Mouse (Mus musculus): ENCODE results near the gene Zfyve21.

The Zfyve21 gene

DNA sequence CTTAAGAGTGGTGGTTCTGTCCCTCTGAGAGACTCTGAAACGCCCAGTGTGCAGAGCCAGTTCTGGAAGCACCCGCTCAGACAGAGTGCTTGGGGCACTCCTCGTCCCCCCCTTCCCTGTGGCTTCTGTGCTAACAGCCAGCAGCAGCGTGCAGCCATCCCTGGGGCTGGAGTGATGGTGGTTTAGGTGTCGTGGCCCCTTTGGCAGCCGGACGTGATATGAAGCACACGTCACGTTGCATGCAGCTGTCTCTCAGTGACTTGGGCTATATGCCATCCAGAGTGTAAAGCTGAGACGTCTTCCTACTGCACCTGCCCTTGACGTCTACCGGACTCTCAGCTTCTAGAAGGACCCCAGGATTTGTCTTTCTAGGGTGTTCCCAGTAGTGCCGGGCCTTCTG, 15.5 kb upstream of the Zfyve21 start:
- no peak for DNase-seq (ENCODE audit: low read depth in 1 of 2, low spot score in 2 of 2)

DNA sequence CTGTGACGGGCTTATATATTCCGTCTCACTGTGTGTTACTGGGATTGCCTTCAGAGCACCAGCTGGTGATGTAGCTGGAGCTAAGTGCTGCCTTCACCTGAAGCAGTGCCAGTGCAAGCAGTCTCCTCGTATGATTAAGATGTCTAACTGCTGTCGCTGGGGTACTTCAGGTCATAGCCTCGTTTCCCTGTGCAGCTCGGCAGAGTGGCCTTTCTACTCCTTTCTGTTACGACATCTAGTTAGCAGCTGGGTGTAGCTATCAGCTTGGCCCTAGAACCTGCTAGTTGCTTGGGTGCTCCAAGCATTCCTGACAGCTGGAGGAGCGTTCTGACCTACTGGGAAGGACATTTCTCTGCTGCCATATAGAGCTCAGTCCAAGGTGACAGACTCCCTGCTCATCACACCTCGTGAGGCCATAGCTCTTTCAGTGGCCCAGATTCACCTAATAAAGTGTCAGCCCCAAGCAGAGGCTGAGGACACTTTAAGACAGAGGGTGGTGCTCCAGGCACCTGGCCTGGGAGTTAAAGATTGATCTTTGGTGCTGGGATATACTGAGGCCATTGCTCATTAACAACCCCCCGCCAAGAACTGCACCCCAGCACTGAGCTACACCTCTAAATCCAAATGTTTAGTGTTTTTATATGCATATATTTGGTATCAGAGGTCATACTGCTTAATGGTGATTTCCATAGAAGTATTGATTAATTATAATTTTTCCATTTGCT, 13.3 kb upstream of the Zfyve21 start:
- DNase-seq (ENCODE audit: low read depth in 1 of 2, low spot score in 2 of 2) = no peak

DNA sequence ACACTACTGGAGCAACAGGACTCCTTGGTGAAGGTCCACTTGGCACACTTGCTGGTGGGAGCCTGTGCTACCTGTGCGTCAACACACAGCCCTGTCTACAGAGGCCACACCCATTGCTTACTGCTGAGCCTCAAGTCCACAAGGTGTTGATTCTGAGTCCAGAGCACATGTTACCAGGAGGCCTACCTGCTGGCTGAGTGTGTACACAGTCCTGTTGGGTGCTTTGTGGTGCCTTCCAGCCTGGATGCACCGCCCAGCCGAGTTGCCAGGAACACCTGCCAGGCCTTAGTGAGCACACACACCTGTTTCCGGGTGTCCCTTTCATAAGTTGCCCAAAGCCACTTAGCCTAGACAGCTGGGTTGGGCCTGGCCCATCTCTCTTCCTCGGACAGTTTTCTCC, 10.4 kb upstream of the Zfyve21 start:
- no peak for DNase-seq (ENCODE audit: low read depth in 1 of 2, low spot score in 2 of 2)

DNA sequence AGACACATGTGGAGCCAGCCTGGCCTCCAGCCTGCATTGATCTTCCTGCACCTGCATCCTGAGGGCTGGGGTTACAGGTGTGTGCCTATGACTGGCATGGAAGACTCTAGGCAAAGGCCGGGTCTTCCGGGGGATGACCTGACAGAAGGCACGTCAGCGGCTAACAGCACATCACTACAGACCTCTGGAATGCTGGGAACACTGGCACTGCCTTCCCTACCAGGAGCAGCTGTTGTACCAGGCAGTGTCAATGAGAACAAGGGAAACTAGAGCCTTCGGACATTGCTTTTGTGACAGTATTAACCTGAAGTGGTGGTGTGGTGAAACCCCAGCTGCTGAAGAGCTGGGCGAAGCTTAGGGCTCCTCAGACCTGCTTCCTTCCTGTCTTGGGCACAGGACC, 5.2 kb upstream of the Zfyve21 start:
- DNase-seq (ENCODE audit: low read depth in 1 of 2, low spot score in 2 of 2) = no peak

DNA sequence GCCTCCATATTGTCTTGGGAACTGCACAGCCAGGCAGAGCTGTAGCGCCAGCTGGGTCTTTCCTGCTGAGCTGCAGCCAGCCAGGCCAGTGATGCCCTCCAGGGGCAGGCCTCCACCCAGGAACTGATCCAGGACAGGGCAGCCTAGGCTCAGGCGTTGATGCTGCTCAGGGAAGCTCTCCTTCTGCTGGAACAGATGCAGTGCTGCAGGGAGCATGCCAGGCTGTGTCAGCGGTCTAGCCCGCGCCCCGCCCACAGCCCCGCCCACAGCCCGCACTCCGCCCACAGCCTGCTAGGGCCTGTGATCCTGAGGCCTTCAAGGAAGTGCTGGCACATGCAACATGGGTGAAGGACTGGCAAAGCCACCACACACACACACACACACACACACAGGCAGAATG, 4.2 kb upstream of the Zfyve21 start:
- DNase-seq (ENCODE audit: low read depth in 1 of 2, low spot score in 2 of 2) = peak; percentile 19 to 38

DNA sequence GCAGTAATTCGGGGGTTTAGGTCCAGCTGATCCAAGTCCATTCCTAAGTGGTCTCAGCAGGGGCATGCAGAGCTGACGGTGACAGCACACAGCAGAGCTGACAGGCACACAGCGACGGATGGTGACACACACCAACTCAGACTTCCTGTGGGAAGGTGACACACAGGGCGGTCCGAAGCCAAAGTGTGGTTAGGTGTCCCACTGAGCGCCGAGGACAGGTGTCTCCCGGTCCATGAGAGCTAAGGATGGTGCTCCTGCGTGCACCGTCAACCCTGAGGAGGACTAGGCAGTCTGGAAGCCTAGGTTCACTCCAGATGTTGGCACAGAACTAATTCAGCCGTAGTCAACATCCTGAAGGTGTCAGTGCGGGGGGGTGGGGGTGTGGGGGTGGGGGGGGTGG, 1.9 kb upstream of the Zfyve21 start:
- no peak for DNase-seq (ENCODE audit: low read depth in 1 of 2, low spot score in 2 of 2)

DNA sequence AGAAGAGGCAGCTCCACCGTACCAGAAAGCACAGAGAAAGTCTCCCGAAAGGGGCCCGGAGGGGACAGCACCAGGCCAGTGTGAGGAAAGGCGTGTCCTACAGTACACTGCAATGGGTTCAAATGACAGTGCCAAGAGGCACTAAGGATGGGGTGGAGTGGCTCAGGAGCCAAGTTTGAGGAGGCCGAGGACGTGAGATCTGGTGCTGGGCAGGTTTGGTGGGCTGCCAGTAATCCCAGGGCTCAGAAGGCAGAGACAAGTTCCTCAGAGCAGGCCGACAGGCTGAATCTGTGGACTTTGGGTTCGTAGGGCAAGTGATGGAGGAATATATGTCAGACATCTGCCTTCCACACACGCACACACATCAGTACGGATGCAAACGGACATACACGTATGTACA, 1.4 kb upstream of the Zfyve21 start:
- DNase-seq (ENCODE audit: low read depth in 1 of 2, low spot score in 2 of 2) = no peak

DNA sequence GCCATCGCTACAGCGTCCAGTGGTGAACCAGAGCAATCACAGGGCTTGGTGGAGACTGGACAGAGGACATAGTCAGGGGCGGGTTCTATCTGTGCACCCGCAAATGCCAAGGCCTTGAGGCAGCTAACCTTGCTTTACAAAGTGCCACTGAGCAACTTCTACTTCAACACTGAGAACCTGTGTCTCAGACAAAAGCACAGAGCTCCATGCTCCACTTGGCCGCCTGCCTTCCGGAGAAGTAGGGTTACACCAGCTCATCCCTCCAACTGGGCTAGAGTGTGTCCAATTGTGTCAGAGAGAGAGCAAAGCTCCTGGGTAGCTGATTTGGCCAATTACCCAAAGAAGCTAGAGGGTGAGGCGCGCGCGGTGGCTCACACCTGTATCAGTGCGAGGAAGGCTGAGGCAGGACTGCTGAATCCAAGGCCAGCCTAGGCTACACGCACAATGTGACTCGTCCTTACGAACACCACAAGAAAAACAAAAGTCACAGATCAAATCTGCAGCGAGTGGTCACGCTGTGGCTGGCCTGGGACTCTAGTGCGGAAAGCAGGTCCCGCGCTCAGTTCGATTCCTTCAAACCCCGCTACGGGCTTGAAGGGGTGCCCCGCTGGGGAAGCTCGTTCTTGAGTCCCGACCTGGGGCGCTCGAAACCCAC, 732 bp upstream of the Zfyve21 start:
- no peak for DNase-seq (ENCODE audit: low read depth in 1 of 2, low spot score in 2 of 2)

DNA sequence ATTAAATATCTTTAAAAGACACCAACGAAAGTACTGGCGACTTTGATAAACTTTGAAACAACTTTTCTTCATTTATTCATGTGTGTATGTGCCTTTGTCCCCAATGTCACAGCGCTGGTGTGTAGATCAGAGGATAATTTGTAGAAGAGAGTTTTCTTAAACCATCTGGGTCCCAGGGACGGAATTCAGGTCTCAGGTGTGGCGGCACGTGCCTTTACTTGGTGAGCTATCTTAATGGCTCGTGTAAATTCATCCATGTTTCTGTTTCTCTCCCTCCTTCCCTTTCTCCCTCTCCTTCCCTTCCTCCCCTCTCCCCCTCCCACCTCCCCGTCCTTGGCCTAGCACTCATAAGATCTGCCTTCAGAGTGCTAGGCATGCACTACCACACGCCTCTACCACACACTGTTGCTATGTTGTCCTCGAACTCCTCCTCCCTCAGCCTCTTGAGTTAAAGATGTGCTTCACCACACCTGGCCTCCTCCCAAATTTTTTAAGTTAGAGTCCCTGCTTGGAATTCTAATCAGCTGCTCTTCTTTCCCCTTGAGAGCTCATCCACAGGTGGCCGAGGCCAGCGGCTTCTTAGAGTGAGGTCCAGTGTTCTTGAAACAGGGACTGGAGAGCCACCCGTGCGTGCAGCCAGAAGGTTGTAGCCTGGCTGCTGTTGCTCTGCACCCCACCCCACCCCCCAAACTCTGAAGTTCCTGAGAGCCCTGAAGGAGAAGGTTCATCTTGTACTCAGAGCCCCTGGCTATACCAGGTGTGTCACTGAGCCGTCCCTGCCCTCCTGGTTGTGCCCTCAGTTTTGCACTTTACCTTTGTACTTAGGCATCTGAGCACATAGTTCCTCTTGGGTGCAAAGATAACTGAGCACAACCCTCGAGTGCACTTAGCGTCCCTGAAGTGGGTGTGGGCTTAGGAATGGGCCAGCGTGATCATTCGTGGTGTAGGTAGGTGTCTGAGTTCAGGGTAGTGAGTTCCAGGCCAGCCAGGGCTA, 1.1 kb downstream of the Zfyve21 start:
- DNase-seq (ENCODE audit: low read depth in 1 of 2, low spot score in 2 of 2) = no peak

DNA sequence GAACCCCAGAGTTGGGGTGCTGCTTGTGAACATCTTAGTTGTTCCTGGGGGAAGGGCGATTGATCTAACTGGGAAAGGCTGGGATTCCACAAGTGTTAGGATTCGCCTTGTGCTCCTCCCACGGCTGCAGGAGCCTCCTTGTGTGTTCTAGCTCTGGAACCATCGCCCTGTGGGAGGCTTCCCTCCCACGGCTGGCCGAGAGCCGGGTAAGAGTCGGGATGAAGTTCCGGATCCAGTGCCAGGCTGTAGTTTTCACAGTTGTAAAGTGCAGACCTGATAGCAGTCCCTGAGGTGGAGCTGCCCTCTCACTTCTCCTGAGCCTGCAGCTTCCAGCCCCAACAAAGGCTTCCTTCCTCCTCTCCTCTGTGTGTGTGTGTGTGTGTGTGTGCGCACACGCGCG, 2.6 kb downstream of the Zfyve21 start:
- DNase-seq (ENCODE audit: low read depth in 1 of 2, low spot score in 2 of 2) = no peak

DNA sequence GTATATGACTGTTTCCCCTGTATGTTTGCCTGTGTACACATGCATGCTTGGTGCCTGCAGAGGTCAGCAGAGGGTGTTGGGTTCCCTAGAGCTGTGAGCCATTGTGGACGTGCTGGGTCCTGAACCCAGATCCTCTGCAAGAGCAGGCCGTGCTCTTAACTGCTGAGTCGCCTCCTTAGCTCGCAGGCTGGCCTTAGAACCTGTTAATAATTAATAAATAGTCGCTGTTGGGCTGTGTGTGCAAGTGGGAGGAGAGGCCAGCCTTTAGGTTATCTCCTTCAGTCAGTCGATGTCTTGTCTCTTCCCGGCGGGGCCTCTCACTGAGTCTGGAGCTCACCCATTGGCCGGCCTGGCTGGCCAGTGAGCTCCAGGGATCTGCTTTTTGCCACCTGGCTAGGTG, 3.0 kb downstream of the Zfyve21 start:
- DNase-seq (ENCODE audit: low read depth in 1 of 2, low spot score in 2 of 2) = no peak

DNA sequence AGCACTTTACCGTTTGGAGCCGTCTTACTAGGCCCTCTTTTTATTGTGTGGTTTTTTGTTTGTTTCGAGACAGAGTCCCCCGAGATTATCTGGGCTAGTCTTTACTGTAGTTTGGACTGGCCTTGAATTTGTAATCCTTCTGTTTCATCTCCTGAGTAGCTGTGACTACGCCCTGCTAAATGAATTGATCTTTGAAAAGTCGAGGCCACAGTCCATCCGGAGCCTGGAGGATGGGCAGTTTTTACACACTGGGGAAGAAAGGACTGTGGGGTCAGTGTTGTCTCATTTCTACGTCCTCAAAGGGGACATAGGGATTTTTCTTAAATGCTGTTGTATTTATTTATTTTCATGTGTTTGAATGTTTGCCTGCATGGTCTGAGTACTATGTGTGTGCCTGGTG, 4.0 kb downstream of the Zfyve21 start:
- no peak for DNase-seq (ENCODE audit: low read depth in 1 of 2, low spot score in 2 of 2)

DNA sequence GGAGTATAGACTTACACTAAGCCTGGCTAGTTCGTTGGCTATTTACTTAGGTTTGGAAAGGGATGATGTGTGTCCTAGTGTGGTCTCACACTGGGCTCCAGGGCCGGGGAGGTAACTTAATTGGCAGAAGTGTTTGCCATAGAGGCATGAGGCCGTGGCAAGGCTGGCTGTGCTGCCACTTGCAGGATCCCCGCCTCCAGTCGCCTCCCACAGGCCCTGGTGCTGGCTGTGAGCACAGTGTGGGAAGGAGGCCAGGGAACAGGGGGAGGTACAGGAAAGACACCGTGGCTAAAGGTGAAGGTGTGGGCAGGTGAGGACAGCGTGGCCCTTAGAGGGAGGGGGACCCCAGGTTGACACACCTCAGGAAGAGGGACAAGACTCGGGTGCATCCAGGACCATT, 6.0 kb downstream of the Zfyve21 start:
- DNase-seq (ENCODE audit: low read depth in 1 of 2, low spot score in 2 of 2) = no peak

DNA sequence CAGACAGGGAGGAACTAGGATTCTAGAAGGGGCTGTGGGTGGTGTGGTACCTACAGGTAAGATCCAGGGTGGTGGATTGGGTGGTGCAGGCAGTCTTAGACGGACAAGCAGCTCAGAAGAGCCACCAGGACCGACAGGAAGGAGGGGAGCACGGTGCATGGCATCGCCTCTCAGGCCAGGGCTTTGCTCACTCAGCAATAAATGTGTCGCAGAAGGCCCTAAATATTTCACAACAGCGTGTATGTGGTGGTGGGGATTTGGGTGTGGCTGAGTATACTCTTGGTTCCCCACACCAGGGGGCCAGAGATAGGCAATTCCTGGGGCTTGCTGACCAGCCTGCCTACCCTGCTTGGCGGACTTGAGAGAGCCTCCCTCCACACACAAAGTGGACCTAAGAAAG, 6.7 kb downstream of the Zfyve21 start:
- DNase-seq (ENCODE audit: low read depth in 1 of 2, low spot score in 2 of 2) = no peak

DNA sequence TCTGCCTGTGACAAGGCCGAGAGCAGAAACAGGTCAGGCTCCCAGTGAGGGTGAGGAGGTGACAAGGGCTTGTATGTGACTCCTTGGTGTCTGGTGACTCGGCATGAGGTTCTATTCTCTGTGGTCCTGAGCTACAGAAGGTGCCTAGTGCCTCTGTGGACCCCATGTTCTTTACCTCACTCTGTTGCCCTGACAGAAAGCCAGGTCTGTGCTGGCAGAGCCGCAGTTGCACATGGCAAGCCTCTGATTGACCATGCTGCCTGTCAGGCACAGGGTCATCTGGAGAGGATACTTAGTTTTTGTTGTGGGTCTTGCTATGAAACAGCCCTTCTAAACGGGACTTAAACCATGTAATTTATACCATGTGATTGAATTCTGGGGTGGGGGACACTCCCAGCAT, 8.0 kb downstream of the Zfyve21 start:
- DNase-seq (ENCODE audit: low read depth in 1 of 2, low spot score in 2 of 2) = no peak

DNA sequence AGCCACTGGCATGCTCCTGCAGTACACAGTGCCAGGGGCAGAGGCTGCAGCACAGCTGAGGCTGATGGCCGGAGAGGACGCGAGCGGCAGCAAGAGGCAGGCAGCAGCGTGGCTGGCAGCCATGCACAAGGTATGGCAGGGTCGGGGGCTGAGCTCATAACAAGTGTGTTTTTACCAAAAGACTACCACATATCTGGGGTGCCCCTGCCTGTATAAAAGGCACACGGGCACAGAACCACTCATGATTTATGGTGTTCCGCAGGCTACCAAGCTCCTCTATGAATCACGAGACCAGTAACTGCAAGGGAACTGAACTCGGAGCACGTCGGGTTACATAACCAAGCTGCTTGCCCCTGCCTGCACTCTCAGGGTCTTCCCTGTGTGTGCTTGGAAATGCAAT, 13.6 kb downstream of the Zfyve21 start:
- DNase-seq (ENCODE audit: low read depth in 1 of 2, low spot score in 2 of 2) = no peak

DNA sequence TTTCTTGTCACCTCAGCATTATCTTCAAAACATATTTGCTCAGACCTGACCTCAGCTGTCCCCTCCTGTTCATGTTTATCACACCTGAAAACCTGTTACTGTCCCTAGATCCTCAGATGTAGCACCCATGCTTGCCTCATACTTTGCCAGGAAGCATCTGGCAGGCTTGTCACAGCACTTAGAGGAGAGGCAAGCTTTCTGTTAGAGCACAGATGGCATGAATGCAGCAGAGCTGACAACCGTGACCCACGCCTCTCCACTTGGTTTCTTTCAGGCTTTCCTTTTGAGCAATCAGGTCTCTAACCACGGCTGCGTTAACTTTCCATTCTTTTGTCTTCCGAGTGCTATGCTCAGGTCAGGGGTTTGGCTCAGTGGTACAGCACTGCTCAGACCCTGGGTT, 15.5 kb downstream of the Zfyve21 start:
- DNase-seq (ENCODE audit: low read depth in 1 of 2, low spot score in 2 of 2) = no peak

DNA sequence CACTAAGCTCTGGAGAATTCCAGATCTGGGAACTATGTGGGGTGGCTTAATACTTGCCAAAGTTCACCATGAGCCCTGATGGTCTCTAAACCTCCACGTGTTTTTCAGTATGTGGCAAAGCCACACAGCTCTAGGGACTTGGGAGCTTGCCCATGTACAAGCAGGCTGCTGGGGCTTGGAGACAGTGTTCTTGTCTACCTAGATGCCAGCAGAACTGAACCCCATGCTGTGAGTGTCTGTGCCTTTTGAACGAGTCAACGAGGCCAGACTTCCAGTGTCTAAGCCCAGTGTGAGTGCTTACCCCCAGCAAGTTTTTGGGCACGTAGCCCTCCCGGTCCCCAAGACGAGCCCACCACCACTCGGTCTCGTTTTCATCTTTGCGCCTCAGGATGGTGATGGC, 16.0 kb downstream of the Zfyve21 start:
- DNase-seq (ENCODE audit: low read depth in 1 of 2, low spot score in 2 of 2) = no peak

DNA sequence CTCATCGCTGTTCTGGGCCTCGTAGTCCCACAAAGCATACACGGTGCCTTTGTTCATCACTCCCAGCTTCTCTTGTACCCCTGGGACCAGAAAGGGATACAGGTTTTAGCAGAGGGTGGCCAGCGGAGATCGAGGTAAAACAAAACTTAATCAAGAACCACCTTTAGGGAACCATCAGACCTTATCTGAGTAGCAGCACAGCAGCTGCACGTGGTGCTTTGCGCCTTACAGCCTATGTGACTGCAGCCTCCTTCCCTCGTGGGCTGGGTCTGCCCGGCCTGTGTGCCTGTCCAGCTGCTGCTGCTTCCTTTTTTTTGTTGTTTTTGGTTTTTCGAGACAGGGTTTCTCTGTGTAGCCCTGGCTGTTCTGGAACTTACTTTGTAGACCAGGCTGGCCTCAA, 16.4 kb downstream of the Zfyve21 start:
- no peak for DNase-seq (ENCODE audit: low read depth in 1 of 2, low spot score in 2 of 2)

DNA sequence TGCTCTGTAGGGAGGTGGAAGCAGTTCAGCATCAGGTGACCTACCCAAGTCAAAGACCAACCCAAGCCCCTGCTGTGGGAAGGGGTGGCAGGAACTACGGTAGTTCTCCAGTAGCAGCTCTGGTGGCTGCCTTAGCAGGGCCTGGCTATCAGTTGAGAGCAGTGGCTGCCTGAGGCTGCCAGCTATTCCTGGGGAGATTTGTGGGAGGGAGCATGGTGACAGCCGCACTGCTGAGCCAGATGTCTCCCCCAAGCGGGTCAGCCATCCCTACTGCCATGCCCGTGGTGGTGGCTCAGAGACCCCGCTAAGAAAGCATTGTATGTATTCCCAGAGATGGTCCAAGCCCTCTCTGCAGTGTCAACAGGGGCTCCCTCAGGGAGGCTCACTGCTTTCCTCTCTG, 18.7 kb downstream of the Zfyve21 start:
- DNase-seq (ENCODE audit: low read depth in 1 of 2, low spot score in 2 of 2) = no peak

DNA sequence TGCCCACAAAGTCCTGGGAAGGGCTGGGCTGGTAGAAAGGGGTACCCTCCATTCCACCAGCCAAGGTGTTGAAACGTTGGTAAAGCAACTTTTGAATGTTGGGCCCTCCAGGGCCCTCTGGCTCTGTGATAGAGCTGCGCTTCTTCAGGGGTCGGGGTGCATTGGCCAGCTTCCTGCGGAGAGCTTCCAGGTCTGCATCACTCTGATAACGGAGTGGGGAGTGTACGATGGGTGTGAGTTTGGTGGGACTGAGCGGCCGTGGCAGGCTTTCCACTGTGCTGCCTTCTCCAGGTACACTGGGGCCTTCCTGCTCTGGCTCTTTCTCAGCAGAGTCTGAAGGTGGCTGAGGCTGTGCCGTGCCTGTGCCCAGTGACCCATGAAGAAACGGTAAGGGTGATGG, 19.5 kb downstream of the Zfyve21 start:
- DNase-seq (ENCODE audit: low read depth in 1 of 2, low spot score in 2 of 2) = no peak
